Mouse (Mus musculus) heart, postnatal 4 days (tissue): Measurements from ENCODE around the gene Msl2. TPM values are rescaled to one million over a fixed set of nuclear protein-coding genes. Genes with fewer than 3 reads are reported as not detected.

Experiments
- DNase-seq: peaks from one replicate; pipeline ENCODE4 v3.0.0; 2021
- total RNA-seq, 2 experiments: library from RNA; stranded (reverse); gene quantifications; 2 replicates each; pipeline ENCODE4 v1.2.3; 2021

Gene Msl2
- 10 to 100 TPM; 38.4 to 41.7 TPM for total RNA-seq

GRCm38 (mm10) chr9:101073987-101074331, at the start of gene Msl2:
Gene Msl2, plus strand, starts transcription at chr9:101074101.
- DNase-seq, result no peak

DNA sequence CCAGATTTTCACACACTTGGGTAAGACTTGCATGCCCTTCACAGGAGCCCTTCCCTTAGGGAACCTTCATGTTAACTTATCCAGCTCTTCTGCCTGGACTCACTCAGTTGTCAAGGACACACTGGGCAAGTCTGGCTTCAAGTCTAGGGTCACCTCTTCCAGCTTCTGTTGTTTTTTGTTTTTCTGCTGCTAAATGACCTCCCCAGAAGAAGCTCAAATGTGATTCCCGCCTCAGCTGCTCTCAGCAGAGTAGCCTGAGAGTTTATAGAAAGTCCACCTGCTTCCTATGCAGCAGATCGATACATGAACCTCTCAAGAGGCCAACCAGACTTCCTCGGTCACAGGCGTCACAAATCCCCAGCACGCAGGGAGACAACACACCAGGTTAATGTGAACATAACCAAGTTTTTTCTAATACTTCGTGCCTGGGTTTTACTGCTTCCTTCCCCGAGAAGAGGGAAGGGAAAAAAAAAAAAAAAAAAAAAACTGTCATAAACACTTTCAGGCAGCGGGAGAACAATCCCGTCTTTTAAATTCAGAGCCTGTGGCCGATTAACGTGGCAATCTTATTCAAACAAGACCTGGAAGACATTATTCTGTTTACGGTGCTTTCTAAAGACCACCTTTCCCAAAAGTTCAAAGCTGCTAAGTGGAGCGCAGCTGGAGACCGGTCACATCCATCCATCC, 40.0 kb upstream of the Msl2 start:
- DNase-seq, result no peak

- peak; percentile 98 for DNase-seq
These were observed 39.3 kb upstream of the Msl2 start, which contains the start of gene Pccb for GRCm38 (mm10) chr9:101034448-101035098. Gene Pccb, minus strand, starts transcription at chr9:101034898.

DNA sequence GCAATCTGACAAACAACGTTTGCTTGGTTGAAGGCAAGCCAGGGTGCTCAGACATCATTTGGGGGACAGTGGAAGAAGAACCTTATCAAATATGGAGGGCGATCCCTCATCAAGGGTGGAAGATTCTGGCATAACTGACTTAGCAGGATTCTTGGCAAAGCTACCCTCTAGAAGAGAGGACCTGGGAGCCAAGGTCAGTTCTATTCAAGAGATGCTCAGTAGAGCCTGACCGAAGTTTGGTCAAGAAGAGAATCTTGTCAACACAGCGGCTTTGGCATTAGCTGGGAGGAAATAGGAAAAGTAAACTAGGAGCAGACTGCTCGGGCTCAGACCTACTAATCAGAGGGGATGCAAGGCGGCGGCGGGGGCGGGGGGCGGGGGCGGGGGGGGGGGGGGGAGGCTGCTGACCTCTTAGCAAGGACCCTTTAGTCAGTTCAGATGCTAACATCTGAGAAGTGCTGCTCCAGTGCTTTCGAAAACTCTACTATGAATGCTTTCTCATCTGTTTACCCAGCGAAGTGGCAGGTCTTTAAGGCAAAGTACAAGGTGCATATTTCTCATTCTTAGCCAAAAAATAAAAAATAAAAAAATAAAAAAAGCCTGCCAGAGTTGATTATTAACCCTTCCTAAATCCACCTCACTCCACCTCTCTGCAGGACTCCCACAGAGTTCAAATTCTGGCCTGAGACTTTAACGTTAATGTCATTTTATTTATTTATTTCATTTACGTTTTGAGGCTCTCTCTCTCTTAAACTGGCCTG, 37.9 kb upstream of the Msl2 start:
- DNase-seq, result no peak

- no peak for DNase-seq
These were observed 37.0 kb upstream of the Msl2 start for GRCm38 (mm10) chr9:101036876-101037275.

GRCm38 (mm10) chr9:101037396-101037795, 36.5 kb upstream of the Msl2 start:
- DNase-seq, result peak; percentile 27

- no peak for DNase-seq
These were observed 35.3 kb upstream of the Msl2 start for GRCm38 (mm10) chr9:101038634-101039033.

- no peak for DNase-seq
These were observed 32.4 kb upstream of the Msl2 start for GRCm38 (mm10) chr9:101041508-101041907.

DNA sequence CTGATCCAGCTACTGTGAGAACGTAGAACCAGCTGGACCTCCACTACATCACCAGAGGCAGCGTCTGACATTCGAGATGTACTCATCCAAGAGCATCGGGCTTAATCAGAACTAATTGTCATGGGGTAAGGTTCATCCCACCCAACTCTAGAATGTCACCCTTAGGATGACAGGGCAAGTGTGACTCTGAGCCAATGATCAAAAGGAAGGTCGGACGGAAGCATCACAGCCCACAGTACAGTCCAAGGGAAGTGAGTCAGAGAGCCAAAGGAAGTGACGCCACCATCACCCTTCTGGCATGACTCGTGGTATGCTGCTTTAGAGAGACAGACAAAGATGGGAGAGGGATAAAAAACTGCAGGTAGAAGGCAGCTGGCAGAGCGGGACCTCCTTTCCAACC, 31.7 kb upstream of the Msl2 start:
- DNase-seq, result no peak

DNA sequence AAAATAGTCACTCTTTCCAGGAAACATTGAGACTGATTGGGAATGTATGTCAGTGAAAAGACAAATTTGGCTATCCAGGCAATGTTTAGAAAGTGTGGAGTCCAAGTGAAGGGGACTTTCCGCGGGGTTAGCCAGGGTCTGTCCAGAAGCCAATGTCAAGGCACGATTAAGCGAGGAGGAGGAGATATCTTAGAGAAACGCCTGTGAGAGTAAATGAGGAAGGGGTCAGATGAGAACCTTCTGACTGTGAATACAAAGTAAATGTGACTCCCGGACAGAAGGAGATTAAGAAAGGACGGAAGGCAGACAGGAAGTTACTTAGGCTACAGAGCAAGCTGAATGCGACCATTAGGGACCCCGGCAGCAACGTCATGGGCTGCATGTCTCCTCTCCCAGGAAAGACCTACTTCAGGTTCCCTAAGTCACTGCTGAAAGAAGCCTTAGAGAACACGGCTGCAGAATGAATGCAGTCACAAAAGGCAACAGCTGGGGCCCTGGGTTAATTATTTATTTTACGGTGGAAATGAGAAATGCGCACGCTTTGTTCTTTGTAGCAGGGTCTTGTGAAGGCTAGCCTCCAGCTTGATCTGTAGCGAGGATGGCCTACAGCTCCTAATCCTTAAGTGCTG, 28.1 kb upstream of the Msl2 start:
- no peak for DNase-seq

- DNase-seq, result no peak
These were observed 21.9 kb upstream of the Msl2 start for GRCm38 (mm10) chr9:101052007-101052406.

GRCm38 (mm10) chr9:101052691-101053090, 21.2 kb upstream of the Msl2 start:
- no peak for DNase-seq

- no peak for DNase-seq
These were observed 20.6 kb upstream of the Msl2 start for GRCm38 (mm10) chr9:101053279-101053678.

- no peak for DNase-seq
These were observed 16.7 kb upstream of the Msl2 start for GRCm38 (mm10) chr9:101057156-101057555.

GRCm38 (mm10) chr9:101061035-101061434, 12.9 kb upstream of the Msl2 start:
- DNase-seq, result no peak

DNA sequence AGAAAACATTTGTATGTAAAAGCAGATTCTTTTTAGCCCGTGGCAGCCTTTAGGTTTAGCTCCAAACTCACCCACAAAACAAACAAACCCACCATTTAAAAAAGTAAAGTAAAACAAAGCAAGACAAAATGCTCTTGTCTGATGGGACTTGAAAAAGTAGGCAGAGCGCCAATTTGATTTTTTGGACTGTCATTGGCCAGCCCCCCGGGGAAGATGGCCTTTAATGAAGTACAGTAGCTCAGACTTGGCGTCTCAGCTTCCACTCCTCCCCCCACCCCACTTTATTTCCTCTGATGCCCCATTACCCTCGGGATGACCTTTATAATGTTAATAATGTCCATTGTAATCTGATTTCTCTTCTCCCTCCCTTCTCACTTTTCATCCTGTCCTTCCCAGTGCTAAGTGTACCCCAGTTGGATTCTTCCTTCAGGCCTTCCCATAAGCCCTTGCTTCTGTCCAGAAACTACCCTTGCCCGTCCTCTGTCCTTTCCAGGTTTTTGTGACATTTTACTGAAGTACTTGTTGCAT, 11.6 kb upstream of the Msl2 start:
- no peak for DNase-seq

- DNase-seq, result no peak
These were observed 8.8 kb upstream of the Msl2 start for GRCm38 (mm10) chr9:101065076-101065602.

DNA sequence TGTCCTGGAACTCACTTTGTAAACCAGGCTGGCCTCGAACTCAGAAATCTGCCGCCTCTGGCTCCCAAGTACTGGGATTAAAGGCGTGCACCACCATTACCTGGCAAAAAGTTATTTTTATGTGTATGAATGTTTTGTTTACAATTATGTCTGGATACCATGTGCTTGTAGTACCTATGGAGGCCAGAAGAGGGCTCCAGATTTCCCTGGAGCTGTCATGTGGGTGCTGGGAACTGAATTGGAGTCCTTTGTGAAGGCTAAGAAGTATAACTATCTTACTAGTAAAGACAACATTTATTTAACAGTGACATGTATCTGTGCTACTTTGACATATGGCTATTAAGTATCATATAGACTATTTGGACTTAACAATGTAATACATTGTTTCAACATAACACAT, 4.1 kb upstream of the Msl2 start:
- no peak for DNase-seq

- no peak for DNase-seq
These were observed 1.4 kb upstream of the Msl2 start for GRCm38 (mm10) chr9:101072506-101072905.

GRCm38 (mm10) chr9:101073041-101073986, 587 bp upstream of the Msl2 start:
- DNase-seq, result peak; percentile 99

- peak; percentile 86 for DNase-seq
These were observed 576 bp downstream of the Msl2 start for GRCm38 (mm10) chr9:101074332-101075021.
